Mouse (Mus musculus): ENCODE measurements around the gene 4930432M17Rik. TPM values are rescaled to one million over a fixed set of nuclear protein-coding genes. Genes with fewer than 3 reads are reported as not detected.

The 4930432M17Rik gene
- total and polyA plus RNA-seq, 3 experiments: 0.16 TPM; not detected in 2

- H3K9me3 ChIP-seq (replicated peaks): no peaks in the 10 kb centered on the region
- ATAC-seq (ENCODE audit: extremely low read depth, insufficient number of reproducible peaks, low FRiP score, poor library complexity, severe bottlenecking): no peak
- peaks cover 24% of the 10 kb centered on the region for H3K27me3 ChIP-seq (ENCODE audit: insufficient read depth, low read length)
- H3K4me1 ChIP-seq (ENCODE audit: insufficient read depth, low read depth, low read length): peaks cover 6% of the 10 kb centered on the region
- TF ChIP-seq GATA2 (IDR thresholded peaks at IDR 0.05; ENCODE audit: borderline replicate concordance, low read depth, low read length): no peak
- no peak for TF ChIP-seq TAL1 (conservative IDR thresholded peaks at IDR 0.05; ENCODE audit: low read depth, low read length)
- TF ChIP-seq CTCF (IDR thresholded peaks at IDR 0.05; ENCODE audit: low read depth, low read length): no peak
- no peak for TF ChIP-seq POLR2AphosphoS5 (IDR thresholded peaks at IDR 0.05; ENCODE audit: insufficient replicate concordance, low read depth, low read length)
- no peak for TF ChIP-seq GATA1 (IDR thresholded peaks at IDR 0.05; ENCODE audit: borderline replicate concordance, low read length)
- no peaks in the 10 kb centered on the region for H3K36me3 ChIP-seq (replicated peaks)
- no peak for DNase-seq (ENCODE audit: low spot score)
- H3K4me3 ChIP-seq (ENCODE audit: low read depth, low read length): no peak overlapping the region
These were observed 25.1 kb upstream of the 4930432M17Rik start for GRCm38 (mm10) chr3:121645447-121645846.

- Histone ChIP-seq H3K9me3 (replicated peaks) (no peaks in the 10 kb centered on the region), H3K4me1 (ENCODE audit: insufficient read depth, low read depth, low read length) (peaks cover 15% of the 10 kb centered on the region), H3K4me3 (ENCODE audit: low read depth, low read length) (no peak overlapping the region), H3K36me3 (replicated peaks) (no peaks in the 10 kb centered on the region), H3K27me3 (ENCODE audit: insufficient read depth, low read length) (peaks cover 13% of the 10 kb centered on the region)
- ATAC-seq (ENCODE audit: extremely low read depth, insufficient number of reproducible peaks, low FRiP score, poor library complexity, severe bottlenecking) (no peak), DNase-seq (ENCODE audit: low spot score) (no peak)
- TF ChIP-seq GATA1 (IDR thresholded peaks at IDR 0.05; ENCODE audit: borderline replicate concordance, low read length): no peak
- no peak for TF ChIP-seq POLR2AphosphoS5 (IDR thresholded peaks at IDR 0.05; ENCODE audit: insufficient replicate concordance, low read depth, low read length)
- TF ChIP-seq TAL1 (conservative IDR thresholded peaks at IDR 0.05; ENCODE audit: low read depth, low read length): no peak
- no peak for TF ChIP-seq CTCF (IDR thresholded peaks at IDR 0.05; ENCODE audit: low read depth, low read length)
- no peak for TF ChIP-seq GATA2 (IDR thresholded peaks at IDR 0.05; ENCODE audit: borderline replicate concordance, low read depth, low read length)
These were observed 24.1 kb upstream of the 4930432M17Rik start for GRCm38 (mm10) chr3:121646364-121647048.

- ATAC-seq (ENCODE audit: extremely low read depth, insufficient number of reproducible peaks, low FRiP score, poor library complexity, severe bottlenecking) (no peak), DNase-seq (ENCODE audit: low spot score) (no peak)
- Histone ChIP-seq H3K27me3 (ENCODE audit: insufficient read depth, low read length) (peaks cover 4% of the 10 kb centered on the region; the same call in 1 of the 2 replicates), H3K4me1 (ENCODE audit: insufficient read depth, low read depth, low read length) (peaks cover 23% of the 10 kb centered on the region), H3K9me3 (replicated peaks) (no peaks in the 10 kb centered on the region), H3K36me3 (replicated peaks) (no peaks in the 10 kb centered on the region), H3K4me3 (ENCODE audit: low read depth, low read length) (no peak overlapping the region)
- TF ChIP-seq TAL1 (conservative IDR thresholded peaks at IDR 0.05; ENCODE audit: low read depth, low read length): no peak
- no peak for TF ChIP-seq GATA2 (IDR thresholded peaks at IDR 0.05; ENCODE audit: borderline replicate concordance, low read depth, low read length)
- TF ChIP-seq GATA1 (IDR thresholded peaks at IDR 0.05; ENCODE audit: borderline replicate concordance, low read length): no peak
- TF ChIP-seq POLR2AphosphoS5 (IDR thresholded peaks at IDR 0.05; ENCODE audit: insufficient replicate concordance, low read depth, low read length): no peak
These were observed 22.3 kb upstream of the 4930432M17Rik start for GRCm38 (mm10) chr3:121648238-121648778.

GRCm38 (mm10) chr3:121650052-121650671 is 20.4 kb upstream of the 4930432M17Rik start:
- ATAC-seq (ENCODE audit: extremely low read depth, insufficient number of reproducible peaks, low FRiP score, poor library complexity, severe bottlenecking) (no peak), DNase-seq (ENCODE audit: low spot score) (no peak)
- Histone ChIP-seq H3K9me3 (replicated peaks) (no peaks in the 10 kb centered on the region), H3K36me3 (replicated peaks) (no peaks in the 10 kb centered on the region), H3K27me3 (ENCODE audit: insufficient read depth, low read length) (peaks cover 7% of the 10 kb centered on the region; the same call in 1 of the 2 replicates), H3K4me3 (ENCODE audit: low read depth, low read length) (no peak overlapping the region), H3K4me1 (ENCODE audit: insufficient read depth, low read depth, low read length) (peaks cover 23% of the 10 kb centered on the region)
- TF ChIP-seq GATA1 (IDR thresholded peaks at IDR 0.05; ENCODE audit: borderline replicate concordance, low read length) (no peak), POLR2AphosphoS5 (IDR thresholded peaks at IDR 0.05; ENCODE audit: insufficient replicate concordance, low read depth, low read length) (no peak), CTCF (IDR thresholded peaks at IDR 0.05; ENCODE audit: low read depth, low read length) (no peak), GATA2 (IDR thresholded peaks at IDR 0.05; ENCODE audit: borderline replicate concordance, low read depth, low read length) (no peak), TAL1 (conservative IDR thresholded peaks at IDR 0.05; ENCODE audit: low read depth, low read length) (no peak)

DNA sequence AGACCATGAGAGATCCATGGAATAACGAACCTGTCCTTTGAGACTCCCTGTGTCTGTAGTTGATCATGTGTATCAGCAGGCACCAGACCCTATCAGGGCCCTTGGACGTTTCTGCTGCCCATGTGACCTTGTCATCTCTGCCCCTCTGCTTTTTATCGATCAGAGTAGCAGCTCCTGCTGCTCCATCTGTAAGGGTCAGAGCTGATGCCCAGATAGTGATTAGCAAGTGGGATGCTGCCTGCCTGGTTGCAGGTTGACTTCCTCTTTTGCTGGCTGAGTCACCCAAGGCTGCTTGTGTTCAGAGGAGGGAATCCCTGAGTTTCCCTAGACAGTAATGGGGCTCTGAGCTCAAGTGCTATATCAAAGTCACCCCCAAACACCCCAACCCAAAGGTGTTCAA is 18.9 kb upstream of the 4930432M17Rik start:
- peak; percentile 9 for DNase-seq (ENCODE audit: low spot score)
- Histone ChIP-seq H3K4me1 (ENCODE audit: insufficient read depth, low read depth, low read length) (peaks cover 23% of the 10 kb centered on the region), H3K9me3 (replicated peaks) (no peaks in the 10 kb centered on the region), H3K27me3 (ENCODE audit: insufficient read depth, low read length) (0 out of 2 replicates have a peak, but pooled peaks cover 4% of the 10 kb centered on the region), H3K36me3 (replicated peaks) (no peaks in the 10 kb centered on the region), H3K4me3 (ENCODE audit: low read depth, low read length) (no peak overlapping the region)
- peak; percentile 98 for ATAC-seq (ENCODE audit: extremely low read depth, insufficient number of reproducible peaks, low FRiP score, poor library complexity, severe bottlenecking)
- TF ChIP-seq GATA2 (IDR thresholded peaks at IDR 0.05; ENCODE audit: borderline replicate concordance, low read depth, low read length) (no peak), TAL1 (conservative IDR thresholded peaks at IDR 0.05; ENCODE audit: low read depth, low read length) (0 out of 2 replicates have a peak, but pooled peaks have one; percentile 17)

DNA sequence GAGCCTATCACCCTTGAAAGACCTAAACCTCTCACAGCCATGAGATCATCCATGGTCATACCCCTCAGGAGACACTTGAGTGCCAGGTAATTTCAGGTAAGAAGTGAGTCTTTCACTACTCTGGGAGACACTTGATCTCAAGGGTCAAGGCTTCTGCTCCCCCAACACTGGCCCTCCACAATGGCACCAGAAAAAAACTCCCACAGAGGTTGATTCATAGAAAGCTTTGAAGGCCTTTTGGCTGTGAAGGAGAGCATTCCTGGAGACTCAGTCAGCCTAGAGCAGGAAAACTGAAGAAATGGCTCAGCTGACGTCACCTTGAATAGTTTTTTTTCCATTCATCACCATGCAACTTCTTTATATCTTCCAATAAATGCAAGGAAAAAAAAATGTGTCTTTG is 18.4 kb upstream of the 4930432M17Rik start:
- DNase-seq (ENCODE audit: low spot score) (no peak), ATAC-seq (ENCODE audit: extremely low read depth, insufficient number of reproducible peaks, low FRiP score, poor library complexity, severe bottlenecking) (no peak)
- Histone ChIP-seq H3K4me3 (ENCODE audit: low read depth, low read length) (no peak overlapping the region), H3K27me3 (ENCODE audit: insufficient read depth, low read length) (peaks cover 6% of the 10 kb centered on the region; the same call in 1 of the 2 replicates), H3K36me3 (replicated peaks) (no peaks in the 10 kb centered on the region), H3K9me3 (replicated peaks) (no peaks in the 10 kb centered on the region), H3K4me1 (ENCODE audit: insufficient read depth, low read depth, low read length) (peaks cover 23% of the 10 kb centered on the region)
- no peak for TF ChIP-seq POLR2AphosphoS5 (IDR thresholded peaks at IDR 0.05; ENCODE audit: insufficient replicate concordance, low read depth, low read length)
- TF ChIP-seq TAL1 (conservative IDR thresholded peaks at IDR 0.05; ENCODE audit: low read depth, low read length): no peak
- TF ChIP-seq CTCF (IDR thresholded peaks at IDR 0.05; ENCODE audit: low read depth, low read length): no peak
- no peak for TF ChIP-seq GATA1 (IDR thresholded peaks at IDR 0.05; ENCODE audit: borderline replicate concordance, low read length)
- no peak for TF ChIP-seq GATA2 (IDR thresholded peaks at IDR 0.05; ENCODE audit: borderline replicate concordance, low read depth, low read length)

Measured in G1E (cell line).